Mouse (Mus musculus) heart, postnatal 25 days (tissue): ENCODE results near the gene Cpt2. TPM values are rescaled to one million over a fixed set of nuclear protein-coding genes. Genes with fewer than 3 reads are reported as not detected.

Experiments used
- DNase-seq: peaks from one replicate; pipeline ENCODE4 v3.0.0; 2022; ENCODE audit warnings: low spot score
- intact Hi-C: fragments of 180-260 bp; cut with DNase I; formaldehyde crosslinking; loops from one replicate; pipeline ENCODE4 v1.15.1; 2025
- total RNA-seq, 2 experiments: library from RNA; stranded (reverse); gene quantifications; 2 replicates each; pipeline ENCODE4 v1.2.3; 2021

The Cpt2 gene
- 100 to 1,000 TPM; 269 to 275 TPM for total RNA-seq

DNA sequence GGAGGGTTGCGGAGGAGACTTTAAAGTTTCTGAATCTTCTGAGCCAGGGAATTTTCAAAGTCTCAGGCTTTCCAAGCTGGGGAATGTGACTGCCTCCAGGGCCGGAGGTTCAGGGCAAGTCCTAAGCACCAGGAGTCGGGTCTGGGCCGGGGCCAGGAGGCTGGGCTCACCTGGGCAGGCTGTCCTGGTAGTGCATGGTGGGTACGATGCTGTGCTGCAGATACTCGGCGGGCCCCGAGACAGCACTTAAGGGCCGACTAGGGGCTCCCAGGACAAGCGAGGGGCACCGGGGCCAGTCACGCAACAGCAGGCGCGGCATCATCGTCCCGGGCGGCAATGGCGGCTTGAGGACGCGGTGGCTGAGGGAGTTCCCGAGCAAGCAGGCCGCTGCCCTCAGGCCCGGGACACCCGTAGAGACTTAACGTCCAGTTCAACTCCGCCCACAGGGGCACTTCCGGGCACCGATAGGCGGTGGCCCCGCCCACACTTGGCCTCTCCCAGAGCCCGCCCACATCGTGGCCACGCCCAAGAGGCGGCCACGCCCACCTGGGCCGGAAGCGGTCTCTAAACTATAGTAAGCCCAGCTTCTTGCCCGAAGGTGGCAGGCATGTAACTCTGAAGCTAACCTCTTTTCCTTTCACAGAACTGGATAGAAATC lies at the start of gene Cpt2:
Gene Cpt2 (minus strand): TSS at position 466 of the 658 bp plus-strand sequence.
- intact Hi-C loops = loop anchor here (2.0 to 10.0 kb wide), 3 partner anchors 32 to 402 kb away; partner anchors contain the start of gene Coa7
- DNase-seq = peak; percentile 95

DNA sequence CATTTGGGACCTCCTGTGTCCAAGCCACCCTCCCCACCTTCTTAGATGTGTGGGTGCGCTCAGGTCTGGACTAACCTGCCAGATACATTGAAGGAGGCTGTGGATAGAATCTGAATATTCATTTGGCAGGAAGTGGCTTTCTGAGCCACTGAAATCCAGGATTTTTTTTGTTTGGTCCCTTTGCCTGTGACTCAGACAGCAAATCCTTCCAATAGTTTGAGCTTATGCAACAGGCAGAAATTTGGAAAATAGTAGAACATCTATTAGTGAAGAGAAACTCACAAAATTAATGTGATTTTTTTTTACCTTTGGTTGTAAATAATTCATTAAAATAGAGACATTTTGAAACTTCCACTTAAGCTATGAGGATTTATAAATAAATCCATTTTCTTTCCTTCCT lies 47.8 kb upstream of the Cpt2 start:
- intact Hi-C loops = no loop called here
- no peak for DNase-seq

DNA sequence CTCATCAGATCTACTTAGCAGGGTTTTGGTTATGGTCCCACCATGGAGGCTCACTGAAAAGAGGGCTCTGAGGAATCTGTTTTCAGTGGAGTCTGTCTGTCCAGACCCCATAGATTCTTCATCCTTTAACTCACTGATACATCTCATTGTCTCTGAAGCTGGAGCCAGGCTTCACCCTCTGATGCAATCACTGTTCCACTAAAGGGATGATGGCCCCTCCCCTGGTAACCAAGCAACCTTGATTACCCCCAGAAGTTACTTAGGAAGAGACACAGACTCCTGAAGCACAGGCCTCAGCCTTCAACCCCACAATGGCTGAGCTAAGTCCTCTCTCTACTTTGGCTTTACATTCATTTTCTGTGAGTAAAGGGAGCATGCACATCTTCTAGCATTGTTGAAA lies 46.4 kb upstream of the Cpt2 start:
- intact Hi-C loops = no loop called here
- no peak for DNase-seq

DNA sequence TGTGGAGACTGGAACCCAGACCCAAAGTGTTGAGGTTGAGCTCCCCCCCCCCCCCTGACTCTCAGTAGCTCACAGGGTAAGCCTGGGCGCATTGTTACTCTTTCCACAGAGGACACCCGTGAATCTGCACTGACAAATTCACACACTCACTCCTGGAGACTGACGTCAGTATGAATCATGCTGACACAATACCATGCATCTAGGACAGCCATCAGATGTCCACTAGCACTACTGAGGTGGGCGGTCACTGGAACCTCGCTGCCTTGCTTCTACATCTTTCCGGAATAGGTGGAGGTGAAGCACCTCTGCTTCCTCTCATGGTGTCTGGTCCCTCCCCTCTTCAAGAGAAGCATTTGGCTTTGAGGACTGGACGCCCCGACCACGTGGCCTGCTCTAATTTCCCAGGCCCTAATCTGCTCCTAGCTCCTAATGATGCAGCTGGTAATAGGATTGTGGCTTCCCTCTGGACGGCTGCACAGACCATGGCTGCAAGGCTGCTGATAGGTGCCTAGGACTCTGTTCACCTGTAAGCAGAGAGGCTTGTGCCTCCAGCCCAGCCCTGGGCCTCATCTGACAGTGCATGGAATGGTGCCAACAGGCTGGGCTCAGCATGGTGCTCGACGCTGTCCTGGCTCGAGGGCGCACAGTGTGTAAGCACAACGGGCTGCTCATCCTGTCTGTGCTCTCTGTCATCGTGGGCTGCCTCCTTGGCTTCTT lies 44.7 kb upstream of the Cpt2 start, which contains the start of gene Slc1a7:
Gene Slc1a7 (plus strand): TSS at position 367 of the 717 bp plus-strand sequence.
- intact Hi-C loops = no loop called here
- DNase-seq = no peak

DNA sequence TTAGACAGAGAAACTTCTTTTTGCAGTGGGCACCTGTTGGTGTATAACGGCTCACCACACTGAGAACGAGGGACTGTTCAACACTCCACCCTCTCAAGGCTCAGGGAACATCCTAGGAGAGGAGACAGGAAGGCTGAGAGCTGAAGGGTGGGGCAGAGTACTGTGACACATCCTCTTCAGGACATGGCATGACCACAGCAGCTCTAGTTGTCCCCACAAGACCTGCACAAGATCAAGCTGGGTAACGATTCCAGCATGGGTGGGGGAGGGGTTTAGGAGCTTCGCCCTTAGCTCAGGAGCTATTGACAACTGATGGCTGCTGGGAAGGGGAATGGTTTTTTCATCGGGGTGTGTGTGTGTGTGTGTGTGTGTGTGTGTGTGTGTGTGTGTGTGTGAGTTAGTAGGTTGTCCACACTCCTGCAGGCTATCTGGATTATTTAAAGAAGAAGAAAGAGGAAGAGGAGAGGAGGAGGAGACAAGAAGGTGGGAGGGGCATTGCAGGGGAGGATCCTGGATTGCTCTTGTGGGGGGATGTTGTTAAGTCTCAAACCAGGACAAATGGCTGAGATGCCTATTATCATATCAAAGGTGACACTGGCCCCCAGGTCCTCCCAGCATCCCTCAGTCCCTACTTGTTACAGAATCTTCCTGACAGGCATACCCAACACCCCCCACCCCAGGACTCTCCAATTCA lies 43.2 kb upstream of the Cpt2 start:
- DNase-seq = no peak
- intact Hi-C loops = no loop called here

DNA sequence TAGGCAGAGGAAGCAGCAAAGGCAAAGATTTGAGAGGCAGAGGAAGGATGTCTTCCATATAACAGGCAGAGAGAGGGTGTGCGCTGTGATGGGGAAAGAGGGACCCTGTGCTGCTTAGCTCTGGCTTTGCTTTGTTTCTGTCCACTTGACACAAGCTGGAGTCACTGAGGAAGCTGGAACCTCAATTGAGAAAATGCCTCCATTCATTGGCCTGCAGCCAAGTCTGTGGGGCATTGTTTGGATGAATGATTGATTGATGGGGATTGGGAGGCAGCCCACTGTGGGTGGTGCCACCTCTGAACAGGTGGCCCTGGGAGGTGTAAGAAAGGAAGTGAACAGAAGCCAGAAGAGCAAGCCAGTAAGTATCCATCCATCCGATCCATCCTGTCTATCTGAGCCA lies 39.4 kb upstream of the Cpt2 start:
- DNase-seq = no peak
- intact Hi-C loops = loop anchor here (2.0 kb wide), 1 partner anchor 54 kb away; no protein-coding TSS in a partner anchor

DNA sequence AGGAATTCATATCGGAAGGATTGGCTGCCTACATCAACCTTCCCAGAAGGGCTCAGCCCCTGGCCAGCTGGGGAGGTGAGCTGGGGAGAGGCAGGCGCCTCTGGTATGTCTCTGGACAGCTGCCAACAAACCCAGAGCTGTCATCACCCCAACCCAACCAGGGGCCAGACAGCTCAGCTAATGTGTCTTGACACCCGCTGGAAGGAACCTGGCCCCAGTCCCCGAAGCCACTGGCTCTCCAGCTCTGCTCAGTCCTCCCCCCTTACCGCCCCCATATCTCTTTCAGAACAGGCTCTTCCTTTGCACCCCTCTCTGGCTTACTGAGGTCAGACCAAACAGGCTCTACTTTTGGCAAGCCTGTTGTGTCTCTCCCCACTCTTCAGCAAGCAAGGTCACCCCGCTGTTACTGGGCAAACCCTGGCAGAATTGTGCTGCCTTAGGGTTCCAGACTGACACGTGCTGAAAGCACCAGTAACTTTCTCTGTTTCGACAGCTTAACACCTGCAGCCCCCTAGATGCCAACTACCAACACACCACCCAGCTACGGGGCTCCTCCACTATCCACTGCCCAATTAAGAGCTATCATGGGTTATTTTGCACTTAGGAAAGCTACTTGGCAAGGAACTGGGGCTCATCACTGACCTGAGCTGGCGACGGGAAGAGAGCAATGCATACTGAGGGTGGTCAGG lies 38.8 kb upstream of the Cpt2 start:
- peak; percentile 79 for DNase-seq
- intact Hi-C loops = loop anchor here (2.0 kb wide), 1 partner anchor 55 kb away; no protein-coding TSS in a partner anchor

DNA sequence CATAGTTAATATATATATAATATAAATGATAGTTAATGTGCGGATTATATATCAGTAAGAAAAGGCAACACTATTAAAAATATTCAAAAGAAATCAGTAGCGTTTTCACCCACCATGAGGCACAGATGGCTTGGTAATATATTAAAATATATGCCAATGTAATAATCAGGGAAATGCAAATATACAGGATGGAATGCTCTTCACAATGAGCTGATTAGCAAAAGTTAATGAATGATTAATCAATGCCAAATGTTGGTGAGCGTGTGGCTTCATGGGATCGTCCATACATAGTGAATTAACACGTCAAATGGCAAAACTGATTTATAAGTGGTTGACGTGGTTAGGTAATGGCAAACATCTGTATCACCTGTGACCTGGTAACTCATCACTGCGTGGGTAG lies 35.1 kb upstream of the Cpt2 start:
- intact Hi-C loops = loop anchor here (10.0 kb wide), 1 partner anchor 156 kb away; no protein-coding TSS in a partner anchor
- no peak for DNase-seq

DNA sequence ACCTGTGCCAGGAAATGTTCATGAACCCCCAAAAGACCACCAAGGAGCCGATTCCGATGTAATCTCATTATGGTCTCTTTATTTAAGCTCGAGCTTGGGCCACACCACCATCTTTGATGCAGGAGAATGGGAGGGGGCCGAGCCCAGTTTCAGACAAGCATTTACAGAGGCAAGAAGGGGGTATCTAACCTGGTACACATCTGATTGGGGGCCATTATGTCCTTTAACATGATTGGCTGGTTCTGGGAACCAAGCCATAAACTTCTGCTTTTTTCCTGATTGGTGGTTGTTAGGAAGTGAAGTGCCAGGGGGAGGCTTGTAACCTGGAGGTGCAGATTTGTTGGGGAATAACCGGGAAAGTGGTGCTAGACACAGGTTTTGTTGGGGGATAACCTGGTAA lies 32.3 kb upstream of the Cpt2 start:
- intact Hi-C loops = loop anchor here (10.0 kb wide), 1 partner anchor 159 kb away; no protein-coding TSS in a partner anchor
- no peak for DNase-seq

DNA sequence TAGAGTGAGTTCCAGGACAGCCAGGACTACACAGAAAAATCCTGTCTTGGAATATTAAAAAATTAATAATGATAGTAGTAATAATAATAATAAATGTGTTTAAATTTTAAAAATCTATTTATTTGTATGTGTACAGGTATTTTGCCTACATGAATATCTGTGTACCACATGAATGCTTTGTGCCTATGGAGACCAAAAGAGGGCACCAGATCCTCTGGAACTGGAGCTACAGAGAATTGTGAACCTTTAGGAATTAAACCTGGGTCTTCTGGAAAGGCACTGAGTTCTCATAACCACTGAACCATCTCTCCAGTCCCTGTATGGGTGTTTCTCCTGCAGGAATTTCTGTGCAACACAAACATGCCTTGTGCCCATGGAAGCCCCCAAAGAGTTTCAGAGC lies 29.4 kb upstream of the Cpt2 start:
- no peak for DNase-seq
- intact Hi-C loops = loop anchor here (10.0 kb wide), 1 partner anchor 162 kb away; no protein-coding TSS in a partner anchor

DNA sequence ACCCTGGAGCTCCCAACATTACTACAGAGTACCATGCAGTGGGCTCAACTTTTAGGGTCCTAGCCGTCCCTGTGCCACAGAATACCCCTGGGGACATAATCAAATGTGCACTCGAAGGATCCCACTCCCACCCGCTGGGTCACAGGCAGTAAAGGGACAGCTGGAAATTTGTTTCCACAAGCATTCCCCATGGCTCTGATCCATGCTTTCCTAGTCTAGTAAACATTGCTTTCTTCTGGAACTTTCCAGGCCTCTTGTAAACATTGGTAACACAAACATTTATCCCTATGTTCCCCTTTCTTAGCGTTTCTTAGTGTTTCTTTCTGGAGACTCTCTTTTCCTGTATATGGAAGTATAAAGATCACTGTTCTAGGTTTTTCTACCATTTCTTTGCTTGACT lies 26.5 kb upstream of the Cpt2 start:
- intact Hi-C loops = loop anchor here (10.0 kb wide), 1 partner anchor 165 kb away; no protein-coding TSS in a partner anchor
- DNase-seq = no peak

DNA sequence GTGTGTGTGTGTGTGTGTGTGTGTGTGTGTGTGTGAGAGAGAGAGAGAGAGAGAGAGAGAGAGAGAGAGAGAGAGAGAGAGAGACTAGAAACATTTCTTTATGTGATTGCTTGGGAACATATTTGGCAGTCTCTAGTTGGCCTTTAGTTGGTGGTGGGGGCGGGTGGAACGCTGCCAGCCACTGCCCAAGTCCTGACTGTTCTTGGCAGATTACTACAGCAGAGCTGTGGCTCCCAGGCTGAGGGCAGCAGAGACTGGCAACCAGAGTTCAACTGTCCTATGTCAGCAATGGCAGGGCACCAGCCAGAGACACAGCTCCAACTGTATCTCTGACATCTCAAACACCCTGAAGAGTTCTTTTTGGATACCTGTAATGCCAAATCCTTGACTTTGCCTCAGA lies 20.7 kb upstream of the Cpt2 start:
- no peak for DNase-seq
- intact Hi-C loops = no loop called here

DNA sequence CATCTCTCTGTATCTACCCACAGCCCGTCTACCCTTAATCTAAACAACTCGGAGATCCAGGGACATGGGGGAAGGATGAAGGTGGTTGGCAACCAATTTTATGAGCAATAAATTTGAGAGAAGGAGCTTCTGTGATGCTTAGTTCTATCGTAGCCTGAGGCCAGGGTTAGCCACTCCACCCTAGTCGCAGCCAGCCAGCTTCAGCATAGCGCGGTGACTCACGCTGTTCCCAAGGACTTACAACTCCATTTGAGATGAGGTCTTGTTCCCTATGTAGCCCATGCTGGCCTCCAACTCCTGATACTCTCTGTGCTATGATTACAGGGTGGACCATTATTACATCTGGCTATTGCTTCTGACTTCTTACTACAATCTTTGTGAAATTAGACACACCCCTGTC lies 19.3 kb upstream of the Cpt2 start:
- no peak for DNase-seq
- intact Hi-C loops = no loop called here

DNA sequence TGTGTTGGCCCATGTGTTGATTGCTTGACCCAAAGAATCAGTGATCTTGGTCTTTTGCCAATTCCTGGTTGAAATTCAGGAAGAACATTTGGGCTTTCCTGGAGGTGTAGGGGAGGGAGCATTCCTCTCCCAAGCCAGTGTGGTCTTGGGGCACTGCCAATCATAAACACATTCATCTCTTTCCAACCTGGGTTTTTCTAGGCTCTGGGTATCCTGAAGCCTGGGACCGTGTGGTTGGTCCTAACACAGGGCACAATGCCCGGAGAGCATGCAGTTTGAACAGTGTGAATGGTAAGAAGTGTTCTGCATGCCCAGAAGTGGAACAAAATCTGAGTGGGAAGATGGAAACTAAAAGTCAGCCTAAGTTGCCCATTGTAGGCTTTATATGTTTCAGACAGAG lies 14.7 kb upstream of the Cpt2 start:
- intact Hi-C loops = no loop called here
- no peak for DNase-seq

DNA sequence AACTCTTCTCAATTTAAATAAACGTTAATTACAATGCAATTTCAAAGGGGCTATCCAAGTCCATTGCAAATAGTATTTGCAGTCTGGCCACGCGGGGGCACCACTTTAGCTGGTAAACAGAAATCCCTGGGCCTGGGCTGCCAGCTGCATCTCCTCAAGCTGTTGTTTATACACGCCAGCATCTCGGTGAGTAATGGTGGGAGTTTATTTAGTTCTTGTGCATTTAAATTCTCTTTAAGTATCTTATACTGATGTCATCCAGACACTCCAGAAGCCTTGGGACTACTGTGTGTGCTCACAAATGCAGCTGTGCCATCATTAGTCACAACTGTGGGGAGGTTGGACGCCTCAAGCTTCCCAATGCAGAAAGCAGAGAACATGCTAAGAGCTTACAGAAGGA lies 13.9 kb upstream of the Cpt2 start:
- intact Hi-C loops = no loop called here
- DNase-seq = peak; percentile 55

DNA sequence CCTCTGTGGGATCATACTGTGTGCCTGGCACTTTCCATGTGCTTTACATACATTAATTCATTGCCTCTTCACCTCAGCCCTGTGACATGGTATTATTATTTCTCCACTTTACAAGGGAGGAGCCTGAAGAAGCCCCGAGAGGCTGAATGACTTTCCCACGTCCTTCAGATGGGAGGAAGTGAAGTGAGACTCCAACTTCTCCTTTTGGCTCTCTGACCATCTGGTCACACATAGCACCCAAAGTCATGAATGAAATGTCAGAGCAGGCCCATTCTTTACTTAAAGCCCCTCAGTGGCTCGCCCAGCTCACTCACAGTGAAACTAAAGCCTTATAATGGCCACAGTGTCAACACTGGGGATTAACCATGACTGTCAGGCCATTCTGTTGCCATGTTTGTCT lies 11.8 kb upstream of the Cpt2 start:
- no peak for DNase-seq
- intact Hi-C loops = no loop called here

DNA sequence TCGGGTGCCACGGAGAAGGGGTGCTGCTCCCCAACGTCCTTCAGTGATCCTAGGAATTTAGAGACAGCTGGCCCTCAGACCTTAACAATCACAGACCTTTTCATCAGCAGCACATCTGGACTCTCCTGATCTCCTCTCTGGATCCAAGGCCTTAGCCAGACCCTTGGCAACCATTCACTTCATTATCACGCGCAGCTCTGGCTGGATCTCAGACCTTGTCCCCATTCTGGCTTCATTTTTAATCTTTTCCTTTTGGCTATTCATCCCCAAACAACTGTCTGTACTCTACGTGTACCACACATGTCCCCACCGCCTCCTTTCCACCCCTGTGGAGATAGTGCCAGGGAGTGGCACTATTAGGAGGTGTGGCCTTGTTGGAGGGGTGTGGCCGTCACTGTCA lies 9.8 kb upstream of the Cpt2 start:
- peak; percentile 21 for DNase-seq

DNA sequence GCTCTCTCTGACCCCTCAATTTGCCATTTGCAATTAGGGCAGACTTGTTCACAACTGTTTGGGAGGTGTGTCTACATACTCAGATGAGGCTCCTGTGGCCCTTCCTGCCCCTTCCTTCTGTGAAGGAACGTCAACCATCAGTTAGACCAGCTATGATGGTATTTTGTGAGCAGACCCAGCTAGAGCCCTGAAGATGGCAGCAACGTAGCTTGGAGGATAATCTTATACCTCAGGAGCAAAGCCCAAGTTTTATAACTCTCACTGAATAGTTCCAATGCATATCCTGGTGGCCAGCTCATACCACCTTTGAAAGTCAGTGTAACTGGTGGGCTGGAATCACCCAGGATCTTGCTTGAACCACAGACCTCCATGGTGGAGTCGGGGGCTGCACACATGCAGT lies 8.0 kb upstream of the Cpt2 start:
- DNase-seq = no peak
- intact Hi-C loops = no loop called here

More for the DNA sequence above, 9.8 kb upstream of the Cpt2 start:
- intact Hi-C loops = no loop called here

DNA sequence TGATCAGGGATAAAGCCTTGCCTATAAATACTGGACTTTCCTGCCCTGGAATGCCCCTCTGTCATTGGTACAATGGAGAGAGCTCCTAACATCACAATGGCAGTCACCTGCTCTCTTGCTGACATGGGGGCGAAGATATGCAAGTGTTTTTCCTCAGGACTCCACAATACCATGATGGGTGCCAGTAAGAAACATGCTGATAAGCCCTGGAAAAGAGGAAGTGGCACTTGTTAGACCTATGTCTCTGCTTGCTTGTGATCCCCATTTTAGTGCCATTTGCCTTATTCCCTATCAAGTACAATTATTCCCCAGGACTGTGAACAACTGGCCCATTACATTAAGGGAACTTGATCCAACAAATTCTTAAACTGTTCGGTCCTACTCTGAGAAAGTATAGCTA lies 5.3 kb upstream of the Cpt2 start:
- no peak for DNase-seq
- intact Hi-C loops = loop anchor here (10.0 kb wide), 2 partner anchors 366 to 396 kb away; partner anchors contain the start of gene Coa7

DNA sequence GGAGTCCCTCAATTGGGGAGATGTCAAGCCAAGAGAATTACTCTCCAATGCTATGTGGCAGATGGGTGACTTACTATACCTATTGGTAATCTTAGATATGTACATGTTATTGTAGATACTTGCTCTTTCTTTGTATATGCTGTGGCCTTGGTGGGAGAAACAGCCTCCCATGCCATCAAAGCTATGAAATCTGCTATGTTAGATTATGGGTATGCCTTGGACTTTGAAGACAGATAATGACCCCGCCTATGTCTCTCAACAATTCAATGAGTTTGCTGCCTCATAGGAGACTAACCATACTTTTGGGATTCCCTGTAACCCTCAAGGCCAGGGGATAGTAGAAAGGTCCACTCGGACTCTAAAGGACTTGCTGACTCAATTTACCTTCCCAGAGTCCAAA lies 4.9 kb upstream of the Cpt2 start:
- DNase-seq = no peak
- intact Hi-C loops = loop anchor here (10.0 kb wide), 2 partner anchors 367 to 397 kb away; partner anchors contain the start of gene Coa7
